Mouse (Mus musculus) liver, postnatal 0 days (tissue): Measurements from ENCODE around the gene Vps45.

Experiments used
- CTCF ChIP-seq: sonication (generic); IDR thresholded peaks from 2 replicates; pipeline ENCODE4 v1.5.1; 2016; ENCODE audit warnings: antibody characterized with exemption, low read depth
- EP300 ChIP-seq: IDR thresholded peaks from 2 replicates; pipeline ENCODE4 v1.6.1; 2016; ENCODE audit warnings: antibody characterized with exemption, low read depth, mild to moderate bottlenecking

- no peak for TF ChIP-seq CTCF
- TF ChIP-seq EP300, result no peak
Measured at GRCm38 (mm10) chr3:96012805-96013204, 45.5 kb downstream of the Vps45 start.
